ENCODE assay signal across 15 mouse cellular contexts in the genomic region with DNA sequence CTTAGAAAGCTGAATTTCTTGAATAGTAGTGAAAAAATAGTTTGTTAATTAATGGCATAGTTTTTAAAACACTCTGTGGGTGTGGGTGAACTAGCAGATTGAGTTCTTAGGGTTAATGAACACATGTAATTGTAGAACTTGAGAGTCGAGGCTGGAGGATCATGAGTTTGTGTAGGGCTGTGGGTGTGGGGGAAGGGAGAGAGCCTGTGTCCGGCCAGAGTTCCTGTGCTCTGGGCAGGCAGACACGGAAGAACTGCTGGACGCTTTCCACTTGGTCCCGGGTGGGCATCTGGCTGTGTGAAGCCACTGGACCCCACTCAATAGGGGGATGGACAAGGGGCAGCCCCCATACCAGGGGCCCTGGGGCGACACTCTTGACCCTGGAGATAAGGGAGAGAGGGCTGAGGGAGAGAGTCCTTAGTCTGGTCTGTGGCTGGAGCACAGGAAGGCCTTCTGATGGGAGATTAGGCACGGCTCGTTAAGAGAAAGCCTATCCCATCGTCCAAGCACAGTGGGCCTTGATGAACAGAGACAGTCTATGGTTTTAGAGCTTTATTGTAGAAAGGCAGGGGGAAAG.
DNase-seq lines count a peak whose midpoint lies in the region; ATAC-seq and TF ChIP-seq lines count a peak whose summit lies in the region.
"Had no signal": no experiment of that assay in that cellular context is flagged by ENCODE, and none has a peak within 500 bp of the region (broad histone marks: within the 10 kb centered on the region; RNA-seq: fewer than 3 reads in every experiment).

No protein-coding gene starts in this region.

- H3K27me3 ChIP-seq in forebrain, embryonic 11.5 days (ENCODE audit: control insufficient read depth, insufficient read depth, low read length), result no peaks in the 10 kb centered on the region
- no peaks in the 10 kb centered on the region for H3K27me3 ChIP-seq in forebrain, embryonic 12.5 days
- no peaks in the 10 kb centered on the region for H3K27me3 ChIP-seq in hindbrain, embryonic 10.5 days (ENCODE audit: insufficient read depth, poor library complexity, severe bottlenecking)
- H3K27me3 ChIP-seq in hindbrain, embryonic 11.5 days (ENCODE audit: control insufficient read depth, insufficient read depth, low read length), result no peaks in the 10 kb centered on the region
- no peaks in the 10 kb centered on the region for H3K27me3 ChIP-seq in midbrain, embryonic 10.5 days (ENCODE audit: low read depth, poor library complexity, severe bottlenecking)
- no peaks in the 10 kb centered on the region for H3K27me3 ChIP-seq in midbrain, embryonic 13.5 days
- no peaks in the 10 kb centered on the region for H3K27me3 ChIP-seq in liver, embryonic 14.5 days (ENCODE audit: control insufficient read depth, insufficient read depth, low read length)
- H3K27me3 ChIP-seq: midbrain, embryonic 12.5 days had no signal

- 37% methylated on average over 9 of the region's 9 CpGs for WGBS in forebrain, embryonic 11.5 days
- WGBS in forebrain, embryonic 12.5 days, result 42% methylated on average over 9 of the region's 9 CpGs
- WGBS in hindbrain, embryonic 10.5 days, result 53% methylated on average over 9 of the region's 9 CpGs
- WGBS in hindbrain, embryonic 11.5 days, result 47% methylated on average over 9 of the region's 9 CpGs
- 37% methylated on average over 9 of the region's 9 CpGs for WGBS in midbrain, embryonic 10.5 days
- WGBS in midbrain, embryonic 13.5 days, result 30% methylated on average over 9 of the region's 9 CpGs
- WGBS in liver, embryonic 14.5 days (ENCODE audit: insufficient replicate concordance), result 9% methylated on average over 9 of the region's 9 CpGs

- no peak overlapping the region for H3K9ac ChIP-seq in forebrain, embryonic 11.5 days (ENCODE audit: low read length)
- no peak overlapping the region for H3K9ac ChIP-seq in forebrain, embryonic 12.5 days
- no peak overlapping the region for H3K9ac ChIP-seq in hindbrain, embryonic 11.5 days (ENCODE audit: low read depth, low read length)
- H3K9ac ChIP-seq in midbrain, embryonic 13.5 days (replicated peaks), result no peak overlapping the region
- no peak overlapping the region; the same call in 1 of the 2 replicates for H3K9ac ChIP-seq in liver, embryonic 14.5 days (replicated peaks)
- H3K9ac ChIP-seq: hindbrain, embryonic 14.5 days; midbrain, embryonic 12.5 days had no signal

- no peak overlapping the region for H3K4me2 ChIP-seq in forebrain, embryonic 11.5 days (ENCODE audit: low read depth, low read length, severe bottlenecking)
- no peak overlapping the region for H3K4me2 ChIP-seq in forebrain, embryonic 12.5 days
- H3K4me2 ChIP-seq in hindbrain, embryonic 11.5 days (replicated peaks; ENCODE audit: low read depth, low read length), result no peak overlapping the region
- H3K4me2 ChIP-seq in midbrain, embryonic 13.5 days (replicated peaks), result no peak overlapping the region
- H3K4me2 ChIP-seq in liver, embryonic 14.5 days (ENCODE audit: low read depth), result peak overlapping the region; percentile 37
- H3K4me2 ChIP-seq: hindbrain, embryonic 14.5 days; midbrain, embryonic 12.5 days had no signal

- no peak for DNase-seq in forebrain, embryonic 11.5 days (ENCODE audit: low spot score)
- DNase-seq in hindbrain, embryonic 10.5 days (ENCODE audit: low spot score), result no peak
- DNase-seq in hindbrain, embryonic 11.5 days (ENCODE audit: low spot score), result no peak
- DNase-seq in midbrain, embryonic 10.5 days (ENCODE audit: low spot score), result peak; percentile 15
- no peak for DNase-seq in liver, embryonic 14.5 days (ENCODE audit: low read depth in 3 of 3, low spot score in 3 of 3)
- no peak for DNase-seq in lung, postnatal 14 days
- DNase-seq: cerebellum, adult 8-10 months; gastrocnemius, postnatal 25 days; kidney, adult 8-10 months; lung, postnatal 10 days; thymus, postnatal 36 days had no signal

- 0 out of 2 replicates have a peak, but pooled peaks have one; percentile 27 for ATAC-seq in forebrain, embryonic 11.5 days (replicated peaks; ENCODE audit: low FRiP score)
- no peak for ATAC-seq in forebrain, embryonic 12.5 days (ENCODE audit: low FRiP score)
- no peak for ATAC-seq in hindbrain, embryonic 11.5 days (ENCODE audit: low FRiP score)
- ATAC-seq in midbrain, embryonic 13.5 days, result no peak
- peak; percentile 72 for ATAC-seq in liver, embryonic 14.5 days (ENCODE audit: insufficient read depth)

- no peaks in the 10 kb centered on the region for H3K9me3 ChIP-seq in forebrain, embryonic 11.5 days (ENCODE audit: control insufficient read depth, low read length)
- no peaks in the 10 kb centered on the region for H3K9me3 ChIP-seq in forebrain, embryonic 12.5 days
- H3K9me3 ChIP-seq in hindbrain, embryonic 10.5 days, result no peaks in the 10 kb centered on the region
- no peaks in the 10 kb centered on the region for H3K9me3 ChIP-seq in hindbrain, embryonic 11.5 days (ENCODE audit: control insufficient read depth, low read length)
- no peaks in the 10 kb centered on the region for H3K9me3 ChIP-seq in midbrain, embryonic 10.5 days (replicated peaks)
- no peaks in the 10 kb centered on the region for H3K9me3 ChIP-seq in midbrain, embryonic 13.5 days
- H3K9me3 ChIP-seq in liver, embryonic 14.5 days (ENCODE audit: control insufficient read depth, low read length), result no peaks in the 10 kb centered on the region
- H3K9me3 ChIP-seq: midbrain, embryonic 12.5 days had no signal

- TF ChIP-seq CTCF in liver, embryonic 14.5 days (IDR thresholded peaks at IDR 0.05; ENCODE audit: low read depth), result no peak

- no peaks in the 10 kb centered on the region for H3K36me3 ChIP-seq in forebrain, embryonic 11.5 days (ENCODE audit: control insufficient read depth, insufficient read depth, low read length)
- no peaks in the 10 kb centered on the region; the same call in 1 of the 2 replicates for H3K36me3 ChIP-seq in forebrain, embryonic 12.5 days (replicated peaks)
- H3K36me3 ChIP-seq in hindbrain, embryonic 10.5 days, result 0 out of 2 replicates have a peak, but pooled peaks cover 4% of the 10 kb centered on the region
- H3K36me3 ChIP-seq in hindbrain, embryonic 11.5 days (ENCODE audit: control insufficient read depth, insufficient read depth, low read length), result no peaks in the 10 kb centered on the region
- H3K36me3 ChIP-seq in midbrain, embryonic 10.5 days, result no peaks in the 10 kb centered on the region
- H3K36me3 ChIP-seq in midbrain, embryonic 13.5 days, result peaks cover 2% of the 10 kb centered on the region; the same call in 1 of the 2 replicates
- H3K36me3 ChIP-seq in liver, embryonic 14.5 days (replicated peaks; ENCODE audit: control insufficient read depth, insufficient read depth, low read depth), result no peaks in the 10 kb centered on the region; the same call in 1 of the 2 replicates
- H3K36me3 ChIP-seq: midbrain, embryonic 12.5 days had no signal

- TF ChIP-seq EP300 in liver, embryonic 14.5 days (IDR thresholded peaks at IDR 0.05; ENCODE audit: low read depth), result no peak

- no peak overlapping the region for H3K4me3 ChIP-seq in forebrain, embryonic 11.5 days (ENCODE audit: low read depth, low read length)
- H3K4me3 ChIP-seq in forebrain, embryonic 12.5 days (replicated peaks), result no peak overlapping the region
- no peak overlapping the region for H3K4me3 ChIP-seq in hindbrain, embryonic 10.5 days
- no peak overlapping the region for H3K4me3 ChIP-seq in hindbrain, embryonic 11.5 days (ENCODE audit: low read depth, low read length)
- H3K4me3 ChIP-seq in midbrain, embryonic 10.5 days, result no peak overlapping the region
- no peak overlapping the region for H3K4me3 ChIP-seq in midbrain, embryonic 13.5 days (replicated peaks)
- no peak overlapping the region for H3K4me3 ChIP-seq in liver, embryonic 14.5 days (ENCODE audit: insufficient read depth in 1 of 2, low read depth in 2 of 2, low read length in 2 of 2)
- H3K4me3 ChIP-seq: midbrain, embryonic 12.5 days had no signal

- H3K4me1 ChIP-seq in forebrain, embryonic 11.5 days (replicated peaks; ENCODE audit: control insufficient read depth, insufficient read depth, low read length), result no peaks in the 10 kb centered on the region
- H3K4me1 ChIP-seq in forebrain, embryonic 12.5 days, result no peaks in the 10 kb centered on the region
- H3K4me1 ChIP-seq in hindbrain, embryonic 10.5 days (replicated peaks), result peaks cover 11% of the 10 kb centered on the region
- no peaks in the 10 kb centered on the region for H3K4me1 ChIP-seq in hindbrain, embryonic 11.5 days (replicated peaks; ENCODE audit: control insufficient read depth, insufficient read depth, low read length)
- peaks cover 13% of the 10 kb centered on the region for H3K4me1 ChIP-seq in midbrain, embryonic 10.5 days
- peaks cover 3% of the 10 kb centered on the region; the same call in 1 of the 2 replicates for H3K4me1 ChIP-seq in midbrain, embryonic 13.5 days (replicated peaks)
- peaks cover 2 to 14% of the 10 kb centered on the region in 2 experiments for H3K4me1 ChIP-seq in liver, embryonic 14.5 days (replicated peaks; ENCODE audit: control insufficient read depth in 2 of 2, insufficient read depth in 2 of 2, low read length in 1 of 2)
- H3K4me1 ChIP-seq: midbrain, embryonic 12.5 days had no signal

- H3K27ac ChIP-seq in forebrain, embryonic 11.5 days (ENCODE audit: low read depth, low read length), result no peak overlapping the region
- H3K27ac ChIP-seq in forebrain, embryonic 12.5 days, result no peak overlapping the region
- peak overlapping the region; percentile 62 for H3K27ac ChIP-seq in hindbrain, embryonic 10.5 days
- no peak overlapping the region for H3K27ac ChIP-seq in hindbrain, embryonic 11.5 days (ENCODE audit: low read depth, low read length)
- H3K27ac ChIP-seq in midbrain, embryonic 10.5 days (replicated peaks), result peak overlapping the region; percentile 74
- no peak overlapping the region for H3K27ac ChIP-seq in midbrain, embryonic 13.5 days
- no peak overlapping the region for H3K27ac ChIP-seq in liver, embryonic 14.5 days
- H3K27ac ChIP-seq: hindbrain, embryonic 14.5 days; midbrain, embryonic 12.5 days had no signal

Comparison
In these comparisons a context has a peak if more than half of its experiments do, and no peak if none do; other contexts are left out.
1. ATAC-seq: peak in forebrain, embryonic 11.5 days (single experiment) and liver, embryonic 14.5 days (single experiment); none in forebrain, embryonic 12.5 days (single experiment), hindbrain, embryonic 11.5 days (single experiment) and midbrain, embryonic 13.5 days (single experiment).
2. H3K27ac ChIP-seq: peak in hindbrain, embryonic 10.5 days (single experiment) and midbrain, embryonic 10.5 days (single experiment); none in forebrain, embryonic 11.5 days (single experiment), forebrain, embryonic 12.5 days (single experiment), hindbrain, embryonic 11.5 days (single experiment), midbrain, embryonic 13.5 days (single experiment) and liver, embryonic 14.5 days (single experiment).